Mouse (Mus musculus) spleen, postnatal 10 days (tissue): ENCODE results near the gene Plxna1.
A peak's percentile ranks its signal among the peaks of the same experiment; 100 is the strongest.

Source experiments
- DNase-seq, 2 experiments: peaks; one replicate each; pipeline ENCODE4 v3.0.0; 2021 to 2022; ENCODE audit warnings: low spot score in 2 of 2

The Plxna1 gene

GRCm38 (mm10) chr6:89362281-89363106, at the start of gene Plxna1:
Gene Plxna1, minus strand, starts transcription at chr6:89362620.
- peak; percentile 36 to 52 for DNase-seq

DNA sequence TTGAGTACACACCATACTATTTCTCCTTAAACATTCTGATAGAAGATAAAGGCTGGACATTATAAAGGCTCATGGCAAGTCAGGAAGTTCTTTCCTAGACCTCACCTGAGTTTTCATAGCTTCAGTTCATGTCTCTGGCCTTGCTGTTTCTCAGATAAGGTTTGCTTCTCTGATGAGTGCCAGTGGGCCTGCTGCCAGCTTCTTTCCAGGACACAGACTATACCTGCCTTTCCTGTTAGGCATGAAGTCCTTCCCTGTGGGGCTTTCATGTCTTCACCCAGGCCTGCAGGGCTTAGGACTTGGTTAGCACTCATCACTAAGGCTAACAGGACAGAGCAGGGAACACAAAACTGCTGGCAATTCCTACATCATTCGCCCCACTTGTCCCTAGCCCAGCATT, 46.6 kb upstream of the Plxna1 start:
- no peak for DNase-seq

DNA sequence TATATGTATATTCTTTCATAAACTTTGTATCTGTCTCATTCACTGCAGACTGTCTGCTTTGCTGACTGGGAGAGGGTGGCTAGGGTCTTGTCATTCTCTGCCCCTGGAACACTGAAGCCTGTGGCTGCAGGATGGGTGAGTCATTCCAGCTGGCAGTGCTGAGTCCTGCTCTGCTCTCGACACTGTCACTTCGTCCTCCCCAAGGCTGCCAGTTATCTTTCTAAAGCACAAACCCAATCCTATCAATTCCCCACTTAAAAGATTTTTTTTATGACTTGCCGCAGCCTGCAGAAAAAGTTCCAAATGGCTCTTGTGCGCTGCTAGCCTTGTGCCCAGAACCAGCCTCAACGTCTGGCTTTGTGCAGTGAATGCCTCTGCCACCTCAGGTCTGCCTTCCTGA, 45.8 kb upstream of the Plxna1 start:
- DNase-seq = no peak

DNA sequence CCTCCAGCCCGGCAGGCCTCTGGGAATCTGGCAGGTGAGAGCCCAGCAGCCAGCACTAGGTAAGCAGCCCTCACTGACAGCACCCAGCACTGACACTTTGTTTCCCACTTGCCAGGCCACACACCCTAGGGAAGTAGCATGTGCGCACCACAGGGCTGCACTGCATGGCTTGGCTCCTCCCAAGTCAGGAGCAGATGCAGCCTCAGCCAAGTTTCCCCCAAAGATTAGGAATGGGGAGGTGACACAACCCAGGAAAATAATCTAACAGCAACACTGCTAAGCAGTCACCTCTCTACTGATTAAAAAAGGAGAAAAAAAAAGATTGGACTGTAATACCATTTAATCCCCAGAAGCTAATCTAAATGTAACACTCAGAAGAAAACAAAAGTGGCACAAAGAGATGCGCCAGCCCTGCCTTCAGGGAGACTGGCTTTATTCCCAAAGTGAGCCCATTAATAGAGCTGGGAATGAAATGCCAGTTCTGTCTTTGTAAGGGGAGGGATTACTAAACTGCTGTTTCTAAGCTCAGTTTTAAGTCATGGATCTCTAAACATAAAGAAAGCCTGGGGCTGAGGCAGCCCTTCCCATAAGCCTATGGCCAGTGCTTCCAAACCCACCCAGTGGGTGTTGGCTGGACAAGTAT, 44.9 kb upstream of the Plxna1 start:
- no peak for DNase-seq

GRCm38 (mm10) chr6:89404964-89405363, 42.5 kb upstream of the Plxna1 start:
- no peak for DNase-seq

- DNase-seq = no peak
Measured at GRCm38 (mm10) chr6:89403257-89404225, 41.1 kb upstream of the Plxna1 start.

DNA sequence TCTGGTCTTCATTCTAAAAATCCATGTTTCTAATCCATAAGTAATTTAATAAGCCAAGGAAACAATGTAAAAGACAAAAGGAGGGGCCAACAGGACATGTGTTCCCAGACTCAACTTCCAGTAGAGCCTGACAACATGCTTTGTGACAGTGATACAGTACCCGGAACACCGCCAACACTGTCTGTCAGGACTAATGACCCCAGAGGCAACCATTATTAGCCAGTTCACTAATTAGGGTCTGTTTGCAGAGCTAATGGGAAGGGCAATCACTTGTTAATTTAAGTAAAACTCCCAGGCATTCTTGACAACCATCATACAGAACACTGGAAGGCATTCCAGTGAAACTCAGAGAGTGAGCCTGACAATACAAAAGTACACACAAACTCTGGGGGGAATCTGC, 40.0 kb upstream of the Plxna1 start:
- DNase-seq = no peak

DNA sequence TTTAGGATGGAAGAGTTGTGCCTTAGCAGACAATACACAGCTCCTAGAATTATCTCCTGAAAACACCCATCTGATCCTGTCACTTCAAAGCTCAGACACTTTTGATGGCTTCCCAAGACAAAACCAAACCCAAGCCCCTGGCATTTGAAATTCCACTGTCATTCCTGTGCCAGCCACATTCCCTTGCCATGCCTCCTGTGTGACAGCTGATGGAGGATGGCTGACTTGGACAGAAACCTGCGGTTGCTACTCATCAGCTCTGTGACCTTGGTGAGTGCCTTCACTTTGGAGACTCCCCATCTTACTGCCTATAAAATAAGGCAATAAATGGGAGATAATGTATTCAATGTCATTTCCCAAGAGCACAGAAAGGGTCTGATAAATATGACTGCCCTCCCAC, 37.1 kb upstream of the Plxna1 start:
- DNase-seq = no peak

DNA sequence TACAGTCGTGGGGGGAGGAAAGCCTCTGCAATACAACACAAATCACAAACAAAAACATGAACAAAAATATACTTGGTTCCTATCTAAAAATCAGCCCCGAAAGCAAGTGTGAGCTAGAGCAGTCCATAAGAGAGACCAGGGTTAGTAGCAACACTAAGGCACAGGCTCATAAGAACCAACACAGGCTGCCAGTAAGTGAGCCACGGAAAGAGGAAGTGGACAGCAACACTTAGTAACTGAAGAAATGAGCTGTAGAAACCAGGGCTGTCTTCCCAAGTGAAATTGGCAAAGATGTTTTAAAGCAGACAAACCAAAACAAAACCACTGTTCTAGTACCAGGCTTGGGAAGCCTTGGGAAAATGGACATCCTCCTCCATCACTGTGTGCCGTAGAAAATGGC, 35.5 kb upstream of the Plxna1 start:
- no peak for DNase-seq

GRCm38 (mm10) chr6:89393820-89394219, 31.4 kb upstream of the Plxna1 start:
- no peak for DNase-seq

DNA sequence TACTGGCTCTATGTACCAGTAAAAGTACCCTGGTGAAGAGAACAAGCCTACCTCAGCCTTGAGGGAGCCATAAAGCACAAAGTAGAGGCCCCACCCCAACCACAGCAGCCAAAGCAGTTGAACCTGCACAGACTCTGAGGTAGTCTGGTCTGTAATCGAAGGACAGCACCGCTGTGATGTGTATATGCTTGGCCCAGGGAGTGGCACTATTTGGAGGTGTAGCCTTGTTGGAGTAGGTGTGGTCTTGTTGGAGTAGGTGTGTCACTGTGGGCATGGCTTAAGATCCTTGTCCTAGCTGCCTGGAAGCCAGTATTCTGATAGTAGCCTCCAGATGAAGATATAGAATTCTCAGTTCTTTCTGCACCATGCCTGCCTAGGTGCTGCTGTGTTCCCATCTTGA, 29.8 kb upstream of the Plxna1 start:
- no peak for DNase-seq

DNA sequence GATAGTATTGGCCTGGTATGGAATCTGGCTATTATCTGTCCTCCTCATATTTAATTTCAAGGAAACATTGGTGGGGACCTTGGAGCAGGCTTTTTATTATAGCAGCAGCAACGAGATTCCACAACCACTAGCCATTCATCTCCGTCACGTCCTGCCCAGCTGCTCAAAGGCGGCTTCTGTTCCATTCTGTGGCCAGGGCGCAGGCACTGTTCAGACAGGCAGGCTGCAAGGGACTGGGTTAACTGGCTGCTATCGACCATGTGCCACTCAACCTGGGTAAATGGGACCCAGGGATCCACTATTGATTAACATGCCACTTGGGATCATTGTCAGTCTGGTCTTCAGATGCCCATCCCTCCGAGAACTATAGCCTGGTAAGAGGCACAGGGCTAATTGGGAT, 27.4 kb upstream of the Plxna1 start:
- no peak for DNase-seq

GRCm38 (mm10) chr6:89386956-89387355, 24.5 kb upstream of the Plxna1 start:
- DNase-seq = no peak

DNA sequence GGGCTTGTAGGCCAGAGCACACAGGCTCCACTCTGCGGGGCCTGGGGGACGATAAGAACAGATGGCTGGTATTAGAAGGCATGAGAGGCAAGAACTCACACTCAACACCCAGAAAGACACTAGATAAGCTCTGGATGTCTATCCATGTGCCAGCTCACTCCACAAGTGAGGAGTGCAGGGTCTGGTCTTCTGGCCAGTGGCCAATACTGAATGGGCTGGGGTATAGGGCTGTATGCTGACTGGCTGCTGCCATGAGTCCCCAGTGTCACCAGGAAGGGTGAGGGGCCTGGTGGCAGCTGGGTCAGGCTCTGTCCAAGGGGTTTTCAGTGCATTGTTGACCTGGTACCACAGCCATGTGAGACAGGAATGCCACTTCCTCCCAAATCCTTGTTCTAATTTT, 22.3 kb upstream of the Plxna1 start:
- no peak for DNase-seq

- DNase-seq = no peak
Measured at GRCm38 (mm10) chr6:89381851-89382250, 19.4 kb upstream of the Plxna1 start.

GRCm38 (mm10) chr6:89381172-89381571, 18.8 kb upstream of the Plxna1 start:
- no peak for DNase-seq

- DNase-seq = no peak
Measured at GRCm38 (mm10) chr6:89380751-89381150, 18.3 kb upstream of the Plxna1 start.

GRCm38 (mm10) chr6:89378264-89378663, 15.8 kb upstream of the Plxna1 start:
- peak in 1 of 2 experiments; percentile 28 for DNase-seq

GRCm38 (mm10) chr6:89368812-89369211, 6.4 kb upstream of the Plxna1 start:
- no peak for DNase-seq

DNA sequence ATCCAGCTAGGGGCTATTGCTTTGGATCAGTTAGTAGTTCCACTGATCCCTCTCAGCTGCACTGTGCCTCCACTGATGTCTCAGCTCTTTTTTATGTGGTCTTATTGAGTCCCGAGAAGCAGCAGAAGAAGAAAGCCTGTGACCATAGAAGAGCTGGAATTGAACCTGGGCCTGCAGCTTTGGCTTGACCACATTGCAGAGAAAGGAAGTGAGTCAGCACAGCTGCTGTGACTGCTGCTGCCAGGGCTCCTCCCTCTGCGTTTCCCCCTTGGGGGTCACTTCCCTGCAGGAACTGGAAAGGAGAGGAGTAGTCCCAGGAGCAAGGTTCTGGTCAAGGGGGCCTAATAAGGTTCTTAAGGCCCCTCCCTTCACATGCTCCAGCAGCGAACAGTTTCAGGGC, 1.9 kb upstream of the Plxna1 start:
- DNase-seq = no peak

DNA sequence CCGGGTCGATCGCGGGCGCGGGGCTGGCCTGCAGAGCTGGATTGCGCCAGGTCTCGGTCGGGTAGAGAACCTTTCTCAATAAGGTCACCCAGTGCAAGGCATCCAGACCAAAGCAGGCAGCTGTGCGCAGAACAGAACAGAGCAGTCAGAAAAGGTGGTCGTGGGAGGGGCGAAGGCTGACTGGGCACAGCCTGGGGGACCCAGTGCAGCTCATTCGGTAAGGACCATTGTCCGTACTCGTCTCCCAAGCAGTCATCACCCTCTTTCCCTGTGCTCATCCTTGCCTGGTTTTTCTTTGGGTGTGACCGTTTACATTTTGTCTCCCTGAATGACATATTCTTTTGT, 659 bp upstream of the Plxna1 start:
- no peak for DNase-seq
